Mouse (Mus musculus) telencephalon, adult 2 months (tissue): ENCODE data around the gene Eef1g.
"Not testable (repeated sequence)": the region's sequence is repeated elsewhere in the genome, so short reads cannot be mapped to it uniquely, and the experiment has no call there.

Source experiments
- DNase-seq: peaks from one replicate; pipeline ENCODE4 v3.0.0-alpha.2; 2011; ENCODE audit warnings: low read depth, low spot score

The Eef1g gene

GRCm38 (mm10) chr19:8944750-8945149, 22.1 kb upstream of the Eef1g start:
- no peak for DNase-seq

- no peak for DNase-seq
Observed at GRCm38 (mm10) chr19:8945251-8945650, 21.6 kb upstream of the Eef1g start.

GRCm38 (mm10) chr19:8946929-8947328, 19.9 kb upstream of the Eef1g start:
- DNase-seq = no peak

- DNase-seq = no peak
Observed at GRCm38 (mm10) chr19:8950190-8950589, 16.7 kb upstream of the Eef1g start.

- DNase-seq = no peak
Observed at GRCm38 (mm10) chr19:8952241-8952640, 14.6 kb upstream of the Eef1g start.

- DNase-seq = peak; percentile 99
Observed at GRCm38 (mm10) chr19:8953135-8954039, 13.5 kb upstream of the Eef1g start, which contains the start of gene Tut1. TSS of gene Tut1 (plus strand) at chr19:8953847.

- no peak for DNase-seq
Observed at GRCm38 (mm10) chr19:8954171-8954570, 12.7 kb upstream of the Eef1g start.

GRCm38 (mm10) chr19:8962256-8962655, 4.6 kb upstream of the Eef1g start:
- DNase-seq = no peak

GRCm38 (mm10) chr19:8965075-8965474, 1.8 kb upstream of the Eef1g start:
- no peak for DNase-seq

GRCm38 (mm10) chr19:8965771-8966170, 1.1 kb upstream of the Eef1g start:
- no peak for DNase-seq

GRCm38 (mm10) chr19:8966198-8966589, 647 bp upstream of the Eef1g start:
- DNase-seq = no peak

- DNase-seq = no peak
Observed at GRCm38 (mm10) chr19:8967373-8967743, 517 bp downstream of the Eef1g start.

- DNase-seq = no peak
Observed at GRCm38 (mm10) chr19:8967893-8968292, 1.1 kb downstream of the Eef1g start.

GRCm38 (mm10) chr19:8972491-8972890, 5.7 kb downstream of the Eef1g start:
- not testable (repeated sequence) for DNase-seq

- no peak for DNase-seq
Observed at GRCm38 (mm10) chr19:8974638-8975037, 7.8 kb downstream of the Eef1g start.

GRCm38 (mm10) chr19:8975491-8975890, 8.7 kb downstream of the Eef1g start:
- no peak for DNase-seq

GRCm38 (mm10) chr19:8976535-8976934, 9.7 kb downstream of the Eef1g start:
- no peak for DNase-seq

GRCm38 (mm10) chr19:8980771-8981170, 13.9 kb downstream of the Eef1g start:
- no peak for DNase-seq

- DNase-seq = no peak
Observed at GRCm38 (mm10) chr19:8981450-8982168, 14.8 kb downstream of the Eef1g start.

- DNase-seq = no peak
Observed at GRCm38 (mm10) chr19:8982303-8983149, 15.7 kb downstream of the Eef1g start.

GRCm38 (mm10) chr19:8983150-8983650, 16.4 kb downstream of the Eef1g start:
- DNase-seq = no peak
